Mouse (Mus musculus): ENCODE measurements around the gene Mtor.

Gene Mtor

GRCm38 (mm10) chr4:148484511-148484910 lies 36.1 kb downstream of the Mtor start:
- no peak for DNase-seq (ENCODE audit: low read depth, low spot score)

GRCm38 (mm10) chr4:148487841-148488240 lies 39.4 kb downstream of the Mtor start:
- no peak for DNase-seq (ENCODE audit: low read depth, low spot score)

- DNase-seq (ENCODE audit: low read depth, low spot score), result no peak
Observed at GRCm38 (mm10) chr4:148490502-148490901, 42.1 kb downstream of the Mtor start.

- no peak for DNase-seq (ENCODE audit: low read depth, low spot score)
Observed at GRCm38 (mm10) chr4:148491448-148491847, 43.0 kb downstream of the Mtor start.

GRCm38 (mm10) chr4:148495160-148495559 lies 46.7 kb downstream of the Mtor start:
- no peak for DNase-seq (ENCODE audit: low read depth, low spot score)

GRCm38 (mm10) chr4:148495874-148496689 lies 47.7 kb downstream of the Mtor start:
- no peak for DNase-seq (ENCODE audit: low read depth, low spot score)

GRCm38 (mm10) chr4:148500410-148500867 lies 52.0 kb downstream of the Mtor start, which contains the start of gene Angptl7:
Gene Angptl7, minus strand, starts transcription at chr4:148500460.
- DNase-seq (ENCODE audit: low read depth, low spot score), result no peak

- DNase-seq (ENCODE audit: low read depth, low spot score), result peak; percentile 59
Observed at GRCm38 (mm10) chr4:148504497-148504959, 56.1 kb downstream of the Mtor start.

- peak; percentile 11 for DNase-seq (ENCODE audit: low read depth, low spot score)
Observed at GRCm38 (mm10) chr4:148507585-148507984, 59.2 kb downstream of the Mtor start.

GRCm38 (mm10) chr4:148508084-148508849 lies 59.9 kb downstream of the Mtor start:
- no peak for DNase-seq (ENCODE audit: low read depth, low spot score)

GRCm38 (mm10) chr4:148509450-148510084 lies 61.2 kb downstream of the Mtor start:
- no peak for DNase-seq (ENCODE audit: low read depth, low spot score)

- no peak for DNase-seq (ENCODE audit: low read depth, low spot score)
Observed at GRCm38 (mm10) chr4:148510691-148511090, 62.3 kb downstream of the Mtor start.

GRCm38 (mm10) chr4:148511334-148511733 lies 62.9 kb downstream of the Mtor start:
- DNase-seq (ENCODE audit: low read depth, low spot score), result no peak

- DNase-seq (ENCODE audit: low read depth, low spot score), result no peak
Observed at GRCm38 (mm10) chr4:148513021-148513559, 64.7 kb downstream of the Mtor start.

- no peak for DNase-seq (ENCODE audit: low read depth, low spot score)
Observed at GRCm38 (mm10) chr4:148515313-148515712, 66.9 kb downstream of the Mtor start.

GRCm38 (mm10) chr4:148517809-148518208 lies 69.4 kb downstream of the Mtor start:
- DNase-seq (ENCODE audit: low read depth, low spot score), result no peak

- no peak for DNase-seq (ENCODE audit: low read depth, low spot score)
Observed at GRCm38 (mm10) chr4:148518235-148518795, 69.9 kb downstream of the Mtor start.

GRCm38 (mm10) chr4:148523538-148523937 lies 75.1 kb downstream of the Mtor start:
- DNase-seq (ENCODE audit: low read depth, low spot score), result no peak

- DNase-seq (ENCODE audit: low read depth, low spot score), result no peak
Observed at GRCm38 (mm10) chr4:148527158-148527910, 78.9 kb downstream of the Mtor start.

- DNase-seq (ENCODE audit: low read depth, low spot score), result no peak
Observed at GRCm38 (mm10) chr4:148530351-148530750, 81.9 kb downstream of the Mtor start.

GRCm38 (mm10) chr4:148530778-148531177 lies 82.4 kb downstream of the Mtor start:
- DNase-seq (ENCODE audit: low read depth, low spot score), result no peak

Data from mesoderm, embryonic 11.5 days (tissue).